In the genomic region with DNA sequence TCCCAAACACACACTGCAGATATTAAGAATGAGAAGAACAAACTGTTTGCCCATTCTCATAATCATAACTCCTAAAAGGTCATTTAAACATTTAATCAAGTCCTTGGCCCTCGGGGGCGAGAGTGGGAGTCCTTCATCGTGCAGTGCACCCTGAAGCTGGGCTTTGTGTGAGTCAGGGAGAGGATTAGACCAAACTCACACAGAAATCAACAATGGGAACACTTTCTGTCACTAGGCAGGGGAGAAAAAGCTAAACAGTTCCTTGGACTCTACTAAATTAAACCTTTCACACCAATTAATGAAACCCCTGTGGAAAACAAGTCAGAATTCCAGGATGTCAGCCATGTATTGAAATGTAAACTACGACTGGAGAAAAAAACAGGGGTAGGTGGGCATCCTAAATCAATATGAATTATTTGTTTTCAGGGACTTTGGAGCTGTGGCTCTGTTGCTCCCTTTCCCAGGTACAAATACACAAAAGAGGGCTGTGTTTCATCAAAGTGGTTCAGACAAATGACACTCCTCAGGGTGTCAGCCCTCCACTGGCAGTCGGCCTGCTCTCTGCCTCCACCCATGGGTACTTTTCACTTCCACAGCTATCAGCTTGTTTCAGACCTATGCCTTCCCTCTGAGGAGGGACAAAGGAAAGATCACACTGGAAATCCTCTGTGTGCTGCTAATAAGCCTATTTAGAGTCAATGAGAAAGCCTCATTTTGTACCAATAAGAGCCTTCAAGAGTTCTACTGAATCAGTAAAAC, we compare ENCODE assay signal across 14 mouse cellular contexts.
DNase-seq lines count a peak whose midpoint lies in the region; ATAC-seq lines count a peak whose summit lies in the region.
"Had no signal": no experiment of that assay in that cellular context is flagged by ENCODE, and none has a peak within 500 bp of the region (broad histone marks: within the 10 kb centered on the region; RNA-seq: fewer than 3 reads in every experiment).

No protein-coding gene starts in this region.

- ATAC-seq in frontal cortex, adult (ENCODE audit: low TSS enrichment), result peak; percentile 57
- peak; percentile 67 for ATAC-seq in forebrain, embryonic 15.5 days (replicated peaks)
- peak; percentile 73; the same call in 1 of the 2 replicates for ATAC-seq in midbrain, embryonic 12.5 days (ENCODE audit: low FRiP score, low read depth)
- ATAC-seq in neural tube, embryonic 14.5 days (ENCODE audit: low read depth), result peak; percentile 88
- ATAC-seq: intestine, embryonic 16.5 days; liver, postnatal 0 days had no signal

- H3K27ac ChIP-seq in forebrain, embryonic 15.5 days (replicated peaks), result no peak overlapping the region
- H3K27ac ChIP-seq in midbrain, embryonic 12.5 days (replicated peaks), result peak overlapping the region; percentile 25; the same call in 1 of the 2 replicates
- no peak overlapping the region for H3K27ac ChIP-seq in neural tube, embryonic 14.5 days (ENCODE audit: low read depth, low read length)
- H3K27ac ChIP-seq: limb, embryonic 15.5 days had no signal

- 0 out of 2 replicates have a peak, but pooled peaks cover 2% of the 10 kb centered on the region for H3K4me1 ChIP-seq in forebrain, embryonic 15.5 days
- H3K4me1 ChIP-seq in midbrain, embryonic 12.5 days, result peaks cover 7% of the 10 kb centered on the region; the same call in 1 of the 2 replicates
- H3K4me1 ChIP-seq in neural tube, embryonic 14.5 days (ENCODE audit: control insufficient read depth, insufficient read depth, low read length), result no peaks in the 10 kb centered on the region
- H3K4me1 ChIP-seq: limb, embryonic 15.5 days had no signal

- no peak for DNase-seq in frontal cortex, postnatal 36 days (ENCODE audit: low spot score in 2 of 2)
- no peak for DNase-seq in gastrocnemius, adult 8-10 months (ENCODE audit: low spot score in 2 of 2)
- no peak for DNase-seq in gastrocnemius, postnatal 25 days
- DNase-seq: adrenal gland, postnatal 10 days; B cell, adult 2 months; cerebellum, adult 8-10 months; liver, postnatal 0 days had no signal

- H3K36me3 ChIP-seq in forebrain, embryonic 15.5 days, result no peaks in the 10 kb centered on the region
- no peaks in the 10 kb centered on the region for H3K36me3 ChIP-seq in midbrain, embryonic 12.5 days
- H3K36me3 ChIP-seq in neural tube, embryonic 14.5 days (ENCODE audit: control insufficient read depth, insufficient read depth, low read length), result no peaks in the 10 kb centered on the region
- H3K36me3 ChIP-seq: limb, embryonic 15.5 days had no signal

- H3K9me3 ChIP-seq in forebrain, embryonic 15.5 days, result no peaks in the 10 kb centered on the region
- H3K9me3 ChIP-seq in midbrain, embryonic 12.5 days, result no peaks in the 10 kb centered on the region
- H3K9me3 ChIP-seq in neural tube, embryonic 14.5 days (ENCODE audit: control insufficient read depth, low read length), result no peaks in the 10 kb centered on the region
- H3K9me3 ChIP-seq: limb, embryonic 15.5 days had no signal

- WGBS in forebrain, embryonic 15.5 days, result 7% methylated on average over 5 of the region's 5 CpGs
- 7% methylated on average over 5 of the region's 5 CpGs for WGBS in midbrain, embryonic 12.5 days
- 20% methylated on average over 5 of the region's 5 CpGs for WGBS in neural tube, embryonic 14.5 days

- H3K4me3 ChIP-seq in forebrain, embryonic 15.5 days, result no peak overlapping the region
- H3K4me3 ChIP-seq in midbrain, embryonic 12.5 days, result no peak overlapping the region
- no peak overlapping the region for H3K4me3 ChIP-seq in neural tube, embryonic 14.5 days (ENCODE audit: low read depth, low read length)
- H3K4me3 ChIP-seq: limb, embryonic 15.5 days had no signal

- no peak overlapping the region for H3K9ac ChIP-seq in forebrain, embryonic 15.5 days (replicated peaks)
- no peak overlapping the region for H3K9ac ChIP-seq in midbrain, embryonic 12.5 days (replicated peaks)
- no peak overlapping the region for H3K9ac ChIP-seq in neural tube, embryonic 14.5 days (replicated peaks; ENCODE audit: low read depth, low read length)
- H3K9ac ChIP-seq: limb, embryonic 15.5 days; liver, postnatal 0 days had no signal

- no peaks in the 10 kb centered on the region for H3K27me3 ChIP-seq in forebrain, embryonic 15.5 days
- no peaks in the 10 kb centered on the region for H3K27me3 ChIP-seq in midbrain, embryonic 12.5 days
- H3K27me3 ChIP-seq in neural tube, embryonic 14.5 days (ENCODE audit: control insufficient read depth, insufficient read depth, low read length), result no peaks in the 10 kb centered on the region
- H3K27me3 ChIP-seq: limb, embryonic 15.5 days had no signal

- H3K4me2 ChIP-seq in forebrain, embryonic 15.5 days (replicated peaks), result no peak overlapping the region
- no peak overlapping the region for H3K4me2 ChIP-seq in midbrain, embryonic 12.5 days (replicated peaks)
- no peak overlapping the region for H3K4me2 ChIP-seq in neural tube, embryonic 14.5 days (ENCODE audit: low read depth, low read length)
- H3K4me2 ChIP-seq: heart, embryonic 11.5 days; limb, embryonic 15.5 days had no signal
